ENCODE assay signal across 24 mouse cellular contexts in genomic region chr12:30606743-30607142, GRCm38 (mm10). TPM values are rescaled to one million over a fixed set of nuclear protein-coding genes. Genes with fewer than 3 reads are reported as not detected.
DNase-seq lines count a peak whose midpoint lies in the region; ATAC-seq and TF ChIP-seq lines count a peak whose summit lies in the region.
"Had no signal": no experiment of that assay in that cellular context is flagged by ENCODE, and none has a peak within 500 bp of the region (broad histone marks: within the 10 kb centered on the region; RNA-seq: fewer than 3 reads in every experiment).

No protein-coding gene starts in this region.

- no peak overlapping the region for H3K4me2 ChIP-seq in lung, embryonic 14.5 days
- H3K4me2 ChIP-seq in CH12.LX (ENCODE audit: insufficient read depth, low read depth, poor library complexity, severe bottlenecking): peak overlapping the region; percentile 12
- H3K4me2 ChIP-seq: embryonic facial prominence, embryonic 13.5 days; forebrain, embryonic 12.5 days; hindbrain, embryonic 14.5 days; limb, embryonic 12.5 days; midbrain, embryonic 12.5 days had no signal

- no peak for TF ChIP-seq RAD21 in CH12.LX (IDR thresholded peaks at IDR 0.05; ENCODE audit: low read depth, low read length)

- no peak overlapping the region for H3K4me3 ChIP-seq in lung, embryonic 14.5 days (ENCODE audit: low read depth, low read length)
- H3K4me3 ChIP-seq in lung, adult 2 months (replicated peaks; ENCODE audit: extremely low read depth, low read depth, low read length): no peak overlapping the region
- H3K4me3 ChIP-seq in CH12.LX (replicated peaks in 1 of 3; ENCODE audit: low read depth in 2 of 3, low read length in 2 of 3, poor library complexity in 1 of 3): no peak overlapping the region
- H3K4me3 ChIP-seq: embryonic facial prominence, embryonic 13.5 days; erythroblast, embryonic 14.5 days; forebrain, embryonic 12.5 days; limb, embryonic 12.5 days; midbrain, embryonic 12.5 days had no signal

- intact Hi-C loops in heart, postnatal 14 days (cut with DNase I): no loop called here

- ATAC-seq in lung, embryonic 14.5 days (ENCODE audit: insufficient read depth): no peak
- peak; percentile 83 for ATAC-seq in megakaryocyte, adult 5-6 weeks (ENCODE audit: poor library complexity, severe bottlenecking)

- no peak overlapping the region for H3K9ac ChIP-seq in lung, embryonic 14.5 days
- H3K9ac ChIP-seq in CH12.LX (ENCODE audit: insufficient read depth, low read depth): no peak overlapping the region
- H3K9ac ChIP-seq: embryonic facial prominence, embryonic 13.5 days; forebrain, embryonic 12.5 days; hindbrain, embryonic 14.5 days; limb, embryonic 12.5 days; liver, embryonic 14.5 days; midbrain, embryonic 12.5 days had no signal

- no peaks in the 10 kb centered on the region for H3K4me1 ChIP-seq in lung, embryonic 14.5 days (ENCODE audit: insufficient read depth)
- no peaks in the 10 kb centered on the region for H3K4me1 ChIP-seq in lung, adult 2 months (ENCODE audit: control insufficient read depth, insufficient read depth, low read length)
- H3K4me1 ChIP-seq in CH12.LX (ENCODE audit: control insufficient read depth in 1 of 2, insufficient read depth in 2 of 2): no peaks in the 10 kb centered on the region
- H3K4me1 ChIP-seq: forebrain, embryonic 12.5 days; midbrain, embryonic 12.5 days had no signal

- TF ChIP-seq EP300 in CH12.LX (IDR thresholded peaks at IDR 0.05; ENCODE audit: low read length): no peak

- H3K9me3 ChIP-seq in lung, embryonic 14.5 days (ENCODE audit: low read depth, low read length): no peaks in the 10 kb centered on the region
- no peaks in the 10 kb centered on the region for H3K9me3 ChIP-seq in CH12.LX (replicated peaks; ENCODE audit: low read length)
- H3K9me3 ChIP-seq: embryonic facial prominence, embryonic 13.5 days; forebrain, embryonic 12.5 days; limb, embryonic 12.5 days; midbrain, embryonic 12.5 days had no signal

- dilution Hi-C loops in CH12.LX (cut with MboI; ENCODE audit: extremely low pct_ligation_motif_present, extremely low pct_unique_long_range_greater_than_20kb, low sequenced_read_pairs): no loop called here

- peak; percentile 86 for DNase-seq in heart, adult 11 months
- DNase-seq in heart, postnatal 14 days: no peak
- DNase-seq in lung, embryonic 14.5 days: peak; percentile 7
- no peak for DNase-seq in lung, adult 2 months
- no peak for DNase-seq in CH12.LX (ENCODE audit: extremely low read depth)
- no peak for DNase-seq in testis, postnatal 10 days (ENCODE audit: low spot score)
- DNase-seq in gastrocnemius, adult 18-20 months (ENCODE audit: low spot score): no peak
- DNase-seq: adrenal gland, adult 2 months; cerebellum, adult 18-20 months; cerebellum, postnatal 14 days; embryo, embryonic 11 days; heart, postnatal 36 days; kidney, adult 8-10 months; kidney, postnatal 10 days; right cerebral cortex, postnatal 25 days; spleen, adult 18-20 months had no signal

- H3K79me2 ChIP-seq in CH12.LX (replicated peaks; ENCODE audit: control insufficient read depth, extremely low read depth, insufficient read depth, poor library complexity, severe bottlenecking): no peaks in the 10 kb centered on the region

- WGBS in lung, embryonic 14.5 days: 73% methylated on average over 8 of the region's 8 CpGs
- 46% methylated on average over 8 of the region's 8 CpGs for WGBS in lung, adult 2 months

- H3K36me3 ChIP-seq in lung, embryonic 14.5 days (ENCODE audit: insufficient read depth): no peaks in the 10 kb centered on the region
- no peaks in the 10 kb centered on the region for H3K36me3 ChIP-seq in CH12.LX (replicated peaks in 1 of 2; ENCODE audit: control insufficient read depth in 1 of 2, insufficient read depth in 1 of 2, low read length in 1 of 2)
- H3K36me3 ChIP-seq: embryonic facial prominence, embryonic 13.5 days; forebrain, embryonic 12.5 days; limb, embryonic 12.5 days; midbrain, embryonic 12.5 days had no signal

- no peak for TF ChIP-seq POLR2A in lung, adult 2 months (IDR thresholded peaks at IDR 0.05; ENCODE audit: borderline replicate concordance, extremely low read depth, low read depth, low read length)
- no peak for TF ChIP-seq POLR2A in CH12.LX (IDR thresholded peaks at IDR 0.05; ENCODE audit: low read depth, low read length)

- in situ Hi-C loops in CH12.LX (cut with MboI; ENCODE audit: low pct_ligation_motif_present, low pct_unique_long_range_greater_than_20kb, low sequenced_read_pairs): no loop called here

- H3K27ac ChIP-seq in lung, embryonic 14.5 days (ENCODE audit: low read depth): no peak overlapping the region
- H3K27ac ChIP-seq in CH12.LX (ENCODE audit: insufficient read depth, low read depth): no peak overlapping the region
- H3K27ac ChIP-seq: embryonic facial prominence, embryonic 13.5 days; forebrain, embryonic 12.5 days; hindbrain, embryonic 14.5 days; limb, embryonic 12.5 days; liver, embryonic 14.5 days; midbrain, embryonic 12.5 days had no signal

- TF ChIP-seq CTCF in lung, embryonic 14.5 days (IDR thresholded peaks at IDR 0.05; ENCODE audit: low read depth): no peak
- no peak for TF ChIP-seq CTCF in lung, adult 2 months (IDR thresholded peaks at IDR 0.05; ENCODE audit: insufficient read depth, low read length)
- no peak for TF ChIP-seq CTCF in CH12.LX (conservative IDR thresholded peaks at IDR 0.05 in 1 of 2, IDR thresholded peaks at IDR 0.05 in 1 of 2; ENCODE audit: low read depth in 2 of 2, low read length in 2 of 2)

- H3K27me3 ChIP-seq in lung, embryonic 14.5 days (ENCODE audit: insufficient read depth, low read length): no peaks in the 10 kb centered on the region
- no peaks in the 10 kb centered on the region for H3K27me3 ChIP-seq in CH12.LX (replicated peaks)
- H3K27me3 ChIP-seq: embryonic facial prominence, embryonic 13.5 days; forebrain, embryonic 12.5 days; limb, embryonic 12.5 days; midbrain, embryonic 12.5 days had no signal

TF ChIP-seq in CH12.LX, 34 proteins besides CTCF, POLR2A, EP300 and RAD21:
- TF ChIP-seq RCOR1 (conservative IDR thresholded peaks at IDR 0.05; ENCODE audit: low read depth, low read length): no peak
- TF ChIP-seq UBTF (IDR thresholded peaks at IDR 0.05; ENCODE audit: low read depth, low read length): no peak
- no peak for TF ChIP-seq MAX (IDR thresholded peaks at IDR 0.05; ENCODE audit: low read length)
- no peak for TF ChIP-seq USF1 (IDR thresholded peaks at IDR 0.05; ENCODE audit: low read depth, low read length)
- no peak for TF ChIP-seq GABPA (IDR thresholded peaks at IDR 0.05; ENCODE audit: insufficient replicate concordance, low read depth, low read length)
- TF ChIP-seq NELFE (IDR thresholded peaks at IDR 0.05; ENCODE audit: low read depth, low read length): no peak
- TF ChIP-seq ZC3H11A (IDR thresholded peaks at IDR 0.05; ENCODE audit: low read depth, low read length): no peak
- TF ChIP-seq CHD2 (IDR thresholded peaks at IDR 0.05; ENCODE audit: low read length): no peak
- no peak for TF ChIP-seq ZKSCAN1 (IDR thresholded peaks at IDR 0.05; ENCODE audit: borderline replicate concordance, low read depth, low read length)
- no peak for TF ChIP-seq TCF12 (IDR thresholded peaks at IDR 0.05; ENCODE audit: low read depth, low read length)
- no peak for TF ChIP-seq ZNF384 (IDR thresholded peaks at IDR 0.05; ENCODE audit: low read depth, low read length)
- no peak for TF ChIP-seq JUND (conservative IDR thresholded peaks at IDR 0.05; ENCODE audit: low read depth, low read length)

RNA-seq across cellular contexts. Expression of gene Tmem18, which starts 22.5 kb away (rescaled TPM):
- 10 to 100 TPM in 1 of 2 experiments, 1 to 10 TPM in 1; 9.8 to 10.1 TPM for total RNA-seq in heart, postnatal 14 days (2021)
- 31.1 and 34.0 TPM in 2 replicates for polyA plus RNA-seq in lung, embryonic 14.5 days (2014; fragmentation: Nextera tagmentation; extraction: Ambion mirVana)
- 12.7 and 18.8 TPM in 2 replicates for polyA plus RNA-seq in lung, adult 2 months (2012; rRNA removed)
- total RNA-seq in CH12.LX (2012; rRNA removed): 14.8 and 15.5 TPM in 2 replicates
- total RNA-seq in CH12.LX (2014; rRNA removed): 24.8 and 33.0 TPM in 2 replicates
- 19.9 and 21.2 TPM in 2 replicates for polyA plus RNA-seq in CH12.LX (2012; ENCODE audit: insufficient read length, low read depth)
- 12.2 and 12.8 TPM in 2 replicates for total RNA-seq in megakaryocyte, adult 5-6 weeks (2015)
- total RNA-seq in megakaryocyte, adult 5-6 weeks (2017): 10.4 and 11.8 TPM in 2 replicates
- total RNA-seq in gastrocnemius, adult 18-20 months (2021): 1 to 10 TPM; 6.5 to 7.4 TPM

Comparison
In these comparisons a context has a peak if more than half of its experiments do, and no peak if none do; other contexts are left out.
1. DNase-seq: peak in heart, adult 11 months (single experiment) and lung, embryonic 14.5 days (single experiment); none in heart, postnatal 14 days (0 of 2), lung, adult 2 months (single experiment), CH12.LX (single experiment), testis, postnatal 10 days (single experiment) and gastrocnemius, adult 18-20 months (single experiment).